Mouse (Mus musculus): ENCODE data around the gene Krtap19-4.

The Krtap19-4 gene

DNA sequence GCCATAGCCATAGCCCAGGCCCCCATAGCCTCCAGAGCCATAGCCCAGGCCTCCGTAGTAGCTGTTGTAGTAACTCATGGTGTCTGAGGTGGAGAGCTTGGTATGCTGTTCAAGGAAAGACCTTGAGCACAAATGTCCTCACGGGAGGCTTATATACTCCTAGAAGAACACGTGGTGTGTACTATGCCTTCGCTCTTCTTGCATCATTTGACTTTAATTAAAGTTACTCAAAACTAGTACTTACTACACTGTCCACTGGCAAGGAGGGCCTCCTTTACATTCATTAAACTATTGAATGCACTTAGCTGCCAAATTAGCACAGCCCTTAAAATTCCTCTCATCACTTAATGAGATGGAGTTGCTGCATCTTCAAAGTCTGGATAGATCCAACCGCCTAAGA lies at the start of gene Krtap19-4:
Krtap19-4 (minus strand) TSS at position 101 of the 400 bp plus-strand sequence.
- DNase-seq (ENCODE audit: low read depth, low spot score) = no peak

DNA sequence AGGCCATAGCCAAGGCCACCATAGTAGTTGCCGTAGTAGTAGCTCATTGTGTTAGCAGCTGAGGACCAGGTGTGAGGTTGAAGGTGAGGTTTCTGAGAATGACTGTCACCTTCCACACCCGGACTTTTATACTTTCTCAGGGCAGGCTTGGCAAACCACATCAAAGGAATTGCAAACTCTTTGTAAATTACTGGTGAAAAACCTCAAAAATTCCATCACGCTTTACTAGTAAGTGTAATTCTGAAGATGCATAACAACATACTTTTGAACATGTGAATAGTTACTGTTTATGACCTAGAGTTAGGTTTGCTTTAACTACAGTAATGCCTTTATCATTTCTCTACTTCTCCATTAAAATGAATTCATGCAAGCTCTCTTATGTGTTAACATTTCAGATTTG lies 47.3 kb upstream of the Krtap19-4 start, which contains the start of gene Krtap19-9b:
Krtap19-9b (minus strand) TSS at position 101 of the 400 bp plus-strand sequence.
- DNase-seq (ENCODE audit: low read depth, low spot score) = no peak

DNA sequence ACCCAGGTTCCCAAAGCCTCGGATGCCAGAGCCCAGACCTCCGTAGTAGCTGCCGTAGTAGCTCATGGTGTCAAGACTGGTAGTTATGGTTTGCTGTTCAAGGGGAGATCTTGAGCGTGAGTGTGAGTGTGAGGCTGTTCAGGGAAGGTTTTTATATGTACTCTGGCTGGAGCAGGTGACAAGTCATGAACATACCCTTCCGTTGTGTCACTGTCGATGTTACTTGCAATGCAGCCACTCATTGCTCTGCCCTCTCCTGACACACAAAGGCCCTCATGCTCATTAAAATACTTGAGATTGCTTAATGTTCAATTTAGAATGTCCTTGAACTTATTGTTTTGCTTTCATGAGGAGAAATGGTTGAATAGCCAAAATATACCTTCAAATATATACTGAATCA lies 11.5 kb upstream of the Krtap19-4 start, which contains the start of gene Krtap19-5:
Krtap19-5 (minus strand) TSS at position 101 of the 400 bp plus-strand sequence.
- no peak for DNase-seq (ENCODE audit: low read depth, low spot score)

DNA sequence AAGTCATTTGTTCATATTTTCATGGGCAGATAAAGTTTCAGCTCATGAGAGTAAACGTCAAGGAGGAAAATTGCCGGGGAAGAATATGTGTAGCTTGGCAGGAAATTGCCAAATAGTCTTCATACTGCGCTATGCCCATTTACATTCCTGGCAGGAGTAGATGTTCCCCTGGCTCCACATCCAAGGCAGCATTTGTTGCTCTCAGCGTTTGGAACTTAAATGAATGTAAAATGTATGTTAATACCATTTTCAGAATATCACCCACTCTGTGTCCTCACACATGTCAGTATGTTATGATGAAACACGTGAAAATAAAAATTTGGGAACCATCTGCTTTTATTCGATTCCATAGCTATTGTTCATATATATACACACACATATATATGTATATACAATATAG lies 2.0 kb upstream of the Krtap19-4 start:
- no peak for DNase-seq (ENCODE audit: low read depth, low spot score)

DNA sequence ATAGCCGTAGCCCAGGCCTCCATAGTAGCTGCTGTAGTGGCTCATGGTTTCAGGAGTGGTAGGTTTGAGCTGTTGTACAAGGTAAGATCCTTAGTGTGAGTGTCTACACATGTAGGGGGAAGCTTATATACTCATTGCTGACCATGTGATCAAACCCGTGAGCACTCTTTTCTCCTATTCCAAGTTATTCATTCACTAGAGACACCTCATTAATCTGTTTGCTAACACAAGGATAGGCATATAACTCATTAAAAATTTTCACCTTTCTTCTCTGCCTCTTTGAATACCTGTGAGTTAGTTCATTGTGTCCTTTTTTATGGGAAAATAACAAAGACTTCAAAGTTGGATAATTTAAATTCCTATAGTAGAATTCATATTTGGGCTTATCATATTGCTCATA lies 7.0 kb downstream of the Krtap19-4 start, which contains the start of gene Krtap19-3:
Krtap19-3 (minus strand) TSS at position 101 of the 400 bp plus-strand sequence.
- DNase-seq (ENCODE audit: low read depth, low spot score) = no peak

DNA sequence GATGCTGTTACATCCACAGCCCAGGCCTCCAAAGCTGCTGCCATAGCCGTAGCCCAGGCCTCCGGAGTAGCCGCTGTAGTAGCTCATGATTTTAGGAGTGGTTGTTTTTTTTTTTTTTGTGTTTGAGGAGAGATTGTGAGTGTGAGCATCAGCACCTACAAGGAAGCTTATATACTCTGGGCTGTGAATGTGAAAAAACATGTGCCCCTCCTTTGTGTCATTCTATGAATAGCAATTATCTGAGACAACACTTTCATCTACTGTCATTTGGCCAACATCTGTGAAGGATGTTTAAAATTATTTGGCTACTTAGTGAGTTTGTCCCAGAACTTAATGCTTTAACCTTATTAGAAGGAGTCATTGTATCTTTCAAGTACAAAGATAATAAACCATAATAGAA lies 10.7 kb downstream of the Krtap19-4 start, which contains the start of gene Krtap19-2:
Krtap19-2 (minus strand) TSS at position 101 of the 400 bp plus-strand sequence.
- DNase-seq (ENCODE audit: low read depth, low spot score) = no peak

DNA sequence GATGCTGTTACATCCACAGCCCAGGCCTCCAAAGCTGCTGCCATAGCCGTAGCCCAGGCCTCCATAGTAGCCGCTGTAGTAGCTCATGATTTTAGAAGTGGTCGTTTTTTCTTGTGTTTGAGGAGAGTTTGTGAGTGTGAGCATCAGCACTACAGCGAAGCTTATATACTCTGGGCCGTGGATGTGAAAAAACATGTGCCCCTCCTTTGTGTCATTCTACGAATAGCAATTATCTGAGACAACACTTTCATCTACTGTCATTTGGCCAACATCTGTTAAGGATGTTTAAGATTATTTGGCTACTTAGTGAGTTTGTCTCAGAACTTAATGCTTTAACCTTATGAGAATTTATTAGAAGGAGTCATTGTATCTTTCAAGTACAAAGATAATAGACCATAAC lies 15.6 kb downstream of the Krtap19-4 start, which contains the start of gene Krtap19-1:
Krtap19-1 (minus strand) TSS at position 101 of the 400 bp plus-strand sequence.
- DNase-seq (ENCODE audit: low read depth, low spot score) = no peak

DNA sequence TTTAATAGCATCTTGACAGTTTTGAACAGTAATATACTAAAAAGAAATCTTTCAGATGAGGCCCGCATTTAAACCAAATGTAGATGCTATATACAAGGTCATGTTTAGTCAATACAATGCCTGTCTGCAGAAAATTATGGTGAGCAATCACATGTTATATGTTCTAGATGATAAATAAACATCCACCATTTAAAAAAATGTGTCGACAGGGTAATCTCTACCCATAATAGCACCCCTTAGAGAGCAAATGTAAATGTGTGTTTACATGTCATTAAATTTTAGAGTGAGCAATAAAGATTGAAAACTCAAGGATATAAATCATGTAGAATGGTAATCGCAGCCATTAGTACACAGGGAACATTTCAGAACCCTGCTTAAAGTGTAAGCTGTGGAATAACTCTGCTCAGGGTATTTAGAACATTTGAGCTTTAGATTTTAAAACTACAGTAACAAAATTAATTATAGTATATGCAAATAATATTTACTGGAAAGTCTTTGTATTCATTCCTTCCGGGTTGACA lies 19.9 kb downstream of the Krtap19-4 start:
- no peak for DNase-seq (ENCODE audit: low read depth, low spot score)

DNA sequence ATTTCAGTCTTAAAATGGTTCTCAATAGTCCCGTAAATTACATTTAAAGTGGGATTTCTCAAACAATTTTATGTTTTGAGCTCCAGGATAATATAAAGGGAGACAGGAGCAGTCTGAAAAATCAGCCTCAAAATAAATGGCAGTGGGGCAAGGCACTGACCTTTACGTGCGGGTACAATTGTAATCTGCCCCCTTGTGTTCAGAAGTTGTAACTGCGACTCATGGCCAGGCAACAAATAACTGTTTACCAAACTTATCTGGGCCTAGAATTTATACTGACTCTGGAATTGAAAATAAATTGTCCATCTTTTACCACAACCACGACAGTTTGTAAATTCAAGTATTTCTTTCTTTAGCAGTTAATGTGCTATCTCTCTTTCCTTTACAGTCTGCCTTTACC lies 33.4 kb downstream of the Krtap19-4 start:
- DNase-seq (ENCODE audit: low read depth, low spot score) = peak; percentile 41

DNA sequence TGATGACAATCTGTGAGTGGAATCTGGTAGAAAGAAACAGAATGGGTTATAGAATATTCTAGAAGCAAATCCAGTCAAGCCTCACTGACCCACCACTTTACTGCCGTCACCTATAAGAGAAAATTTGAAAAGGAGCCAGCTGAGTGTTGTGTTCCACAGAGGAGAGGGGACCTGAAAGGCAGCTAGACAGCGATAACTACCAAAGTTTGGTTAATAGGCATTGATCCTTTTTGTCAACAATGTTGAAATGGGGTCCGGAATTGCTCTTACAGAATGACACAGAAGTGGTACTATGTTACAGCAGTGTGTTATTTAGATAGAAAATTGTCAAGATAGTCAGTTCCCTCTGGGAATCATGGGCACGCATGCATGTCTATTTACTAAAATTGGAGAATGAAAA lies 36.3 kb downstream of the Krtap19-4 start:
- no peak for DNase-seq (ENCODE audit: low read depth, low spot score)

DNA sequence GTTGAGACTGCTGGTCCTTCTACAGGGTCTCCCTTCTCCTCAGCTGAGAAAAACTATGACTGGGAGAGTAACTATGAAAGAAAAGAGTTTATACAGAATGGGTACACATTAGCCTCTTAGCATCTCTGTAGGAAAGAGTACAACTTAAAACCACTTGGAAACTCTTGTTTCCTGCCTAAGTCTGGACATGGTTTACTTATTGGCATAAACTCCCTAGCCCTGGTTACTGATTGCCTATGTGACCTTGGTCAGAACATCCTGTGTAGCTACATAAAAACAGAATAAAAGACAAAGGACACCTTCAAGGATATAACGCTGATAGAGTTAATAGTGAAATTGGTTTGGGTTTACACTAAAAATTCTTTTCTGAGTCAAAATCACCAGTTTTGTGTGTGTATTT lies 37.5 kb downstream of the Krtap19-4 start:
- no peak for DNase-seq (ENCODE audit: low read depth, low spot score)
